Mouse (Mus musculus): ENCODE results near the gene Caprin1. TPM values are rescaled to one million over a fixed set of nuclear protein-coding genes. Genes with fewer than 3 reads are reported as not detected.
A peak's percentile ranks its signal among the peaks of the same experiment; 100 is the strongest.

Gene Caprin1
- total RNA-seq, 2 experiments from 2014 or later = 310 to 313 TPM

DNA sequence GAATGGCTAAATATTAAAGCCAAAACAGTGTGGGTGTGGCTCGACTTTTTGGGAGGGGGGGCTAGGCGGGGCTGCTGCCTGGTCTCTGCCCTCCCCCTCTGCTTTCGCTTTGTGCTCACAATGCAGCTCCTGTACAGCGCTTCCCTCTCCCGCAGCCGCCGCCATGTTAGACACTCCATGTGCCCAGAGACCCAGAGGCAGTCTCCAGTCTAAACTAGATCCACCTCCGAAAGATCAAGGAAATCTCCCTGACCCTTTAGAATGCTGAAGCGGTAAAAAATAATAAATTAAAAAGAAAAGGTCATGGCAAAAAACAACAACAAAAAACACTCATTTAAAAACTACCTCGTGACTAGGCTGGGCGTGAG, 1.6 kb downstream of the Caprin1 start:
- H3K4me3 ChIP-seq = peak overlapping the region; percentile 82
- DNase-seq (ENCODE audit: extremely low spot score in 1 of 2, low spot score in 2 of 2) = peak; percentile 51 to 62

DNA sequence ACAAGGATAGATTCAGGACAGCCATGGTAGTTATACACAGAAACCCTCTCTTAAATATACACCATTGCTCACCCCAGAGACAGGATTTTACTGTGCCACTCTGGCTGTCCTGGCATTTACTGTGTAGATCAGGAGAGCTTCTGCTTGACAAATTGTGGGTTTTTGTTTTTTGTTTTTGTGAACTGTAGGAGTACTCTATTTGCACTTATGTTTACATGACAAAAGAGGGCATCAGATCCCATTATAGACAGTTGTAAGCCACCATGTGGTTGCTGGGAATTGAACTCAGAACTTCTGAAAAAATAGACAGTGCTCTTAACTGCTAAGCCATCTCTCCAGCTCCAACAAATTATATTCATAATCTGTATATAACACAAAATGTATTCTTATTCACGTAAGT, 5.4 kb downstream of the Caprin1 start:
- intact Hi-C loops (cut with DNase I) = no loop called here
- no peak for TF ChIP-seq CTCF (IDR thresholded peaks at IDR 0.05)
- Histone ChIP-seq H3K27ac (no peak overlapping the region), H3K4me3 (no peak overlapping the region)
- no peak for DNase-seq (ENCODE audit: extremely low spot score in 1 of 2, low spot score in 2 of 2)

More for the DNA sequence above, 1.6 kb downstream of the Caprin1 start:
- TF ChIP-seq CTCF (IDR thresholded peaks at IDR 0.05) = no peak
- intact Hi-C loops (cut with DNase I) = loop anchor here (5.0 kb wide), 2 partner anchors 71 to 309 kb away; partner anchors contain the start of gene Cat
- H3K27ac ChIP-seq = peak overlapping the region; percentile 87

DNA sequence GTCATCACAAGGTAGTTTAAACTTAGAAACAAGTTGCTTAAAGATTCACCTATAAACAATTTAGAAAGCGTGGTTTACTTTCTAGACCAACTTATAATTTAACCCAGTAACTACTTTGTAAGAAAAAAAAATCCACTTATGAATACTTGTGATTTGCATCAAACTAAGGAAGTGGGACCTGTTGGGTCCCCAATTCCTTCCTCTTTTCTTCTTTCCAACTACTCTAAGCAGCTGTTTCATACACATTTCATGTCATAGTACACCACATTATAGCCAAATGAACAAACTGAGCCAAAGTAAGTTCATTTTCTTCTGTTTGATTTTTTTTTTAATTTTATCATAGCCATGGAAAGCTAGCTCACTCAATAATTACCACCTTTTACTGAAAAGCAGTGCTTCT, 11.7 kb downstream of the Caprin1 start:
- Histone ChIP-seq H3K27ac (no peak overlapping the region), H3K4me3 (no peak overlapping the region)
- TF ChIP-seq CTCF (IDR thresholded peaks at IDR 0.05) = no peak
- DNase-seq (ENCODE audit: extremely low spot score in 1 of 2, low spot score in 2 of 2) = no peak
- intact Hi-C loops (cut with DNase I) = no loop called here

DNA sequence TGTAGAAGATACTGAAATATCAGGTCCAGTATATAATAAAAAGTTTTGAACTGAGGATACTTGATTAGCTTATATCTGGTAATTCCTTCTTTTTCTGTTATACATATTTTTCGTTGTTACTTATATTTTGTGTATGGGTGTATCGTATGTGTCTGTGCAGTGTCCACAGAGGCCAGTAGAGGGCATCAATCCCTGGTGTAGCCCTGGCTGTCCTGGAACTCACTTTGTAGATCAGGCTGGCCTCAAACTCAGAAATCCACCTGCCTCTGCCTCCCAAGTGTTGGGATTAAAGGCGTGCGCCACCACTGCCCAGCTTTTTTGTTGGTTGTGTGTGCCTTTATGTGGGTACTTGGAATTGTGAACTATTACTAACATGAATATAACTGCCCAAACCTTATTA, 12.8 kb downstream of the Caprin1 start:
- DNase-seq (ENCODE audit: extremely low spot score in 1 of 2, low spot score in 2 of 2) = no peak
- intact Hi-C loops (cut with DNase I) = loop anchor here (5.0 kb wide), 1 partner anchor 83 kb away; no protein-coding TSS in a partner anchor
- Histone ChIP-seq H3K27ac (no peak overlapping the region), H3K4me3 (no peak overlapping the region)
- peak; percentile 48 for TF ChIP-seq CTCF (IDR thresholded peaks at IDR 0.05)

DNA sequence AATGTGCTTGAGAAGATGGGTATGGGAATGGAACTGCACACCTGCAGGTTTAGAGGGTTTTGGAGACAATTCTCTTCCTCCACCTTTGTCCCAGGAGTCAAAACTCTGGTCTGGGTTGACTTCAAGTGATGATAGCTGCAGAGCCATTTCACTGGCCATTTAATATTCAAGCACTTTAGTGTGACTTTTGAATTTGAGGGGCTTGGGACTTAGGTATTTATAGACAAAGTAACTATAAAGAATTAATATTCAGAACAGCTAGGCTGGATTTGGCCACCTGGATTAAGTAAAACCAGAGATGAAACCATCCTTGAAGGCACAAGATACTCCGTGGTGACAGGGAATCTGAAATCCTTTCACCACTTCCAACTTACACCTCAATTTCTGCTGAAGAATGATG, 35.0 kb downstream of the Caprin1 start:
- DNase-seq (ENCODE audit: extremely low spot score in 1 of 2, low spot score in 2 of 2) = no peak
- intact Hi-C loops (cut with DNase I) = no loop called here
- no peak for TF ChIP-seq CTCF (IDR thresholded peaks at IDR 0.05)
- H3K4me3 ChIP-seq = no peak overlapping the region
- no peak overlapping the region for H3K27ac ChIP-seq

DNA sequence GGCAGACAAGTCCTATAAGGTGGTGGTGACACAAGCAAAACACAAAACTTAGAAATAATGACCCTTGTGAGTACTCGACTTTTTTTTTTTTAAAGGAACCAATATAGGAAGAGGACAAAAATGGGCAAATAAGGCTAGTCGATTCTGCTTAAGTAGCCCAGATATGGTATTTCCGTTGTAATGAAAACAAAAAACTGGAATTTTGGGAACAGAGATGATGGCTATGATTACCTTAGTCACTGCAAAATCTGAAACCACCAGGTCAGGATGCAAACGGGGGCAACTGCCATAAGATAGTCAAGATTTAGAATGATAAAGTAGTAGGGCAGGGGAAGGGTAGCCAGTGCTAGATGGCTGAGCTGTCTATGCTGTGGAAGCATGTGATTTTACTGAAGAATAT, 35.5 kb downstream of the Caprin1 start:
- H3K27ac ChIP-seq = no peak overlapping the region
- peak overlapping the region; percentile 93 for H3K4me3 ChIP-seq
- TF ChIP-seq CTCF (IDR thresholded peaks at IDR 0.05) = no peak
- intact Hi-C loops (cut with DNase I) = loop anchor here (1.0 kb wide), 1 partner anchor 35 kb away; the partner anchor contains the start of gene Caprin1
- no peak for DNase-seq (ENCODE audit: extremely low spot score in 1 of 2, low spot score in 2 of 2)

DNA sequence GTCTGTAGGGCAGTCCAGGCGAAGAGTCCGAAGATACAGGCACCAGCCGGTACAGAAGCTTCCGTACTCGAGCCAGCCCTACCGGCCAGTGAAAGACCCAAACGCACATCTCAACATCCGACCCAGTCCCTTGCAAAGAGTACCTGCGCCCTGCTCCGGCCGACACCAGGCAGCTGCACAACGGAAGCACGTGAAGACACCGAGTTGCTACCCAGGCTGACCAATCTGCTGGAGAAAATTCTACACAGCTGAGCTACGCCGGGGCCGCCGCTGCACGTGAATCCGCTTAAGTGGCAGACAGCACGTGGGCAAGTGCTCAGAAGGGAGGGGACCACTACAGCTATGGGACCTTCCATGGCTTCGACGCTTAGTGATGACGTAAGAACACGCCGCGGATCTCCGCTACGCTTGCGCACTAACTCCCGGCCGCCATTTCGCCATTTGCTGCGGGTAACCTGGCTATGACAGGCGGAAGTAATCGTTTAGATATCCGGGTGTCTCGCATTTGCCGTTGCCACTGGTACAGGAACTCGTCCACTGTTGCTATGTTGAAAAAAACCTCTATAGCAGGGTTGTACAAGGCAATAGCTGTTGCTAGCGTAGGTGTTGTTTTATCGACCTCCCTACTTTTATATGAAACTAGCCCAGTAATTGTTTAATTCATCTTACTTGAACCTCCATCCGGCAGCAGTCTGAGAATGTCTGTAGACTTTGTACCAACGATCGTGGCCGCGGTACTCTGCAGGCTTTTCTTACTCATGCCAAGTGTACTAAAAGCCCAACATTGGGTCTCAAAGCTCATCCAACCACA, 36.3 kb downstream of the Caprin1 start, which contains the start of gene Nat10:
TSS of gene Nat10 (minus strand) at position 365 of the 811 bp plus-strand sequence.
- DNase-seq (ENCODE audit: extremely low spot score in 1 of 2, low spot score in 2 of 2) = peak; percentile 99
- TF ChIP-seq CTCF (IDR thresholded peaks at IDR 0.05) = no peak
- peak within 1 kb of the TSS; percentile 93 for H3K4me3 ChIP-seq
- peak within 1 kb of the TSS; percentile 69 for H3K27ac ChIP-seq
- intact Hi-C loops (cut with DNase I) = loop anchor here (1.0 kb wide), 1 partner anchor 36 kb away; the partner anchor contains the start of gene Caprin1

DNA sequence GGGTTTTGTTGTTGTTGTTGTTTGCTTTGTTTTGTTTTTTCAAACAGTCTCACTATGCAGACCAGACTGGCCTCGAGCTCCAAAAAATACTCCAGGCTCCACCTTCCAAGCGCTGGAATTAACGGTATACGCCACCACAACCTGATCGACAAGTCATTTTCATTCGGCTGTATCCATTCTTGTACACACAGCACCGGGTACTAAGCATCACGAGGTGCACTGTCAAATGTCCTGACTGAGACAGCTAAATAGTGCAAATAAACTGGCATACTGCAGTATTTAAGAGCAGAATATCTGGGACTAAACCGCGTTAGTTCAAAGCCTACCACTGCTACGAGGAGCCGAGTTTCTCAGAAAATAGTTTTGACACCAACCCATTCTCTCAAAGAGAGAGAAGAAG, 37.0 kb downstream of the Caprin1 start:
- no peak for TF ChIP-seq CTCF (IDR thresholded peaks at IDR 0.05)
- no peak for DNase-seq (ENCODE audit: extremely low spot score in 1 of 2, low spot score in 2 of 2)
- intact Hi-C loops (cut with DNase I) = no loop called here
- Histone ChIP-seq H3K27ac (peak overlapping the region; percentile 60; the same call in 1 of the 2 replicates), H3K4me3 (peak overlapping the region; percentile 93)

DNA sequence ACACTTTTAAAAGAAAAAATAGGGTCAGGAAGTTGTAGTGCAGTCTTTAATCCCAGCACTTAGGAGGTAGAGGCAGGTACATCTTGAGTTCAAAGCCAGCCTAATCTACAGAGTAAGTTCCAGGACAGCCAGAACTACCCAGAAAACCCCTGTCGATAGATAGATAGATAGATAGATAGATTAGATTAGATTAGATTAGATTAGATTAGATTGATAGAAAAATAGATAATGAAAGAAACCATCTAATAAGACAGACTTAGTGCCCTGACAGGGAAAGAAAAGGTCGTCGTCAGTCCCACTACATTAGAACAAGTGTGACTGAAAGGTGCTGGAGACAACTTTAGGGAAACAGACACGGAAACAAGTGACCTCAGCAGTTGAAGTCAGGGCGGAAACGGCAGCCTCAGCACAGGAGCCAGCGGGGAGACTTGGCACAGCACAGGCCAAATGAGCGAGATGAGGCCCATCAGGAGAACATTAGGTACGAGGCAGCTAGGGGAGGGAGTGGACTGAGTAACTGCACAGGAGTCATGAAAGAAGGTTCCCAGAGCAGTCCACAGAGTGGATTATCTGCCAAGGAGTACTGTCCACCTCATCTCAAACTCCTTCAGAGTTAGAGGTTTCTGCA, 41.9 kb downstream of the Caprin1 start:
- TF ChIP-seq CTCF (IDR thresholded peaks at IDR 0.05) = no peak
- Histone ChIP-seq H3K27ac (no peak overlapping the region), H3K4me3 (no peak overlapping the region)
- intact Hi-C loops (cut with DNase I) = no loop called here
- DNase-seq (ENCODE audit: extremely low spot score in 1 of 2, low spot score in 2 of 2) = no peak

DNA sequence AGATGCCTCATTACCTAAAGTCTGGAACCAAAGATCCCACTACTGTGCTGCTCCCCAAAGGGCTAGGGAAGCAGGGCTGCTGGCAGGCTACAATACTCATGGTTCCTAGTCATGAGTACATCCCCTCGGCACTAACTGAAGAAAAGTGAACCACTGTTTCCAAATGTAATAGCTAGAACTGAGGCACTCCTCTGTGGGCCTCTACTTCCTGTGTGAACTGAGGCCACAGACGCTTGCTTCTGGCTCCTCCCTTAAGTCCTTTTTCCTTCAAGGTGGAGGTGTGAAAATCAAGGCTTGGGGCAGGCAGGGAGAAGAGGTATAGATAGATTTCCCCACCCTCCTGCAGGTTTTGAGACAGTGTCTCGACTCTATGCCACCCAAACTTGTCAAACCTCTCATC, 42.8 kb downstream of the Caprin1 start:
- H3K27ac ChIP-seq = no peak overlapping the region
- TF ChIP-seq CTCF (IDR thresholded peaks at IDR 0.05) = no peak
- intact Hi-C loops (cut with DNase I) = no loop called here
- no peak for DNase-seq (ENCODE audit: extremely low spot score in 1 of 2, low spot score in 2 of 2)
- no peak overlapping the region for H3K4me3 ChIP-seq

DNA sequence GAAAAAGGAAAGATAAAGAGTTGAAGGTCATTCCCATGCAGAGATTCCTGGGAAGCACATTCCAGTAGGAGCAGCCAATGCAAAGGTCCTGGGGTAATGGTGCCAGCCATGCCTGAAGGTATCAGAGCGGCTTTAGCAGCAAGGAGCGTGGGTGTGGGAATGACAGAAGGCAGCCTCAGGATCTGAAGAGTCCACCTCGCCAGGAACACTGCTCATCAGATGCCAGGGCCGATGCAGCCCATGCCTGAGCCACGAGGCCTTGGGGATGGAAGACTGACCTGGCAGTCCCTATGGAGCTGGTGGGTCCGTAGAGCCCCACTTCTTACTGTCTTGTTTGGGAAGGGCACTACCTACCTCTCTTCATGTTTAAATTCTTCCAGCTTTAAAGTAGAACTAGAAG, 45.7 kb downstream of the Caprin1 start:
- Histone ChIP-seq H3K27ac (no peak overlapping the region), H3K4me3 (no peak overlapping the region)
- DNase-seq (ENCODE audit: extremely low spot score in 1 of 2, low spot score in 2 of 2) = no peak
- intact Hi-C loops (cut with DNase I) = no loop called here
- TF ChIP-seq CTCF (IDR thresholded peaks at IDR 0.05) = no peak

DNA sequence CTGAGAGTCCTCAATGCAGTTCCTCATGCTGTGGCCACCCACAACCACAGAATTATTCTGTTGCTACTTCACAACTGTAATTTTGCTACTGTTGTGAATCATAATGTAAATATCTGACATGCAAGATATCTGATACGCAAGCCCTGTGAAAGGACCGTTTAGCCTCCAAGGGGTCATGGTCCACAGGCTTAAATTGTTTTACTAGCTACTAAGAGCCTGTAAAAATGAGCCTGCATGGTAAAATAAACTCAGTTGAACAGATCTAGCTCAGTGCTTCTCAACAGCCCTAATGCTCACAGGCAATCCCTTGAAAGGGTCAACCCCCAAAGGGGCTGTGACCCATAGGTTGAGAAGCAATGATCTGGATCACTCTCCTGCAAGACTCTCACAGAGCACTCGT, 48.4 kb downstream of the Caprin1 start:
- Histone ChIP-seq H3K27ac (no peak overlapping the region), H3K4me3 (no peak overlapping the region)
- TF ChIP-seq CTCF (IDR thresholded peaks at IDR 0.05) = no peak
- DNase-seq (ENCODE audit: extremely low spot score in 1 of 2, low spot score in 2 of 2) = no peak
- intact Hi-C loops (cut with DNase I) = no loop called here

All from left cerebral cortex, adult 2 months (tissue).